Mouse (Mus musculus) testis, postnatal 14 days (tissue): Measurements from ENCODE around the gene Kif16b.

Source experiments
- DNase-seq: peaks from one replicate; pipeline ENCODE4 v3.0.0; 2021; ENCODE audit warnings: low spot score

Gene Kif16b

DNA sequence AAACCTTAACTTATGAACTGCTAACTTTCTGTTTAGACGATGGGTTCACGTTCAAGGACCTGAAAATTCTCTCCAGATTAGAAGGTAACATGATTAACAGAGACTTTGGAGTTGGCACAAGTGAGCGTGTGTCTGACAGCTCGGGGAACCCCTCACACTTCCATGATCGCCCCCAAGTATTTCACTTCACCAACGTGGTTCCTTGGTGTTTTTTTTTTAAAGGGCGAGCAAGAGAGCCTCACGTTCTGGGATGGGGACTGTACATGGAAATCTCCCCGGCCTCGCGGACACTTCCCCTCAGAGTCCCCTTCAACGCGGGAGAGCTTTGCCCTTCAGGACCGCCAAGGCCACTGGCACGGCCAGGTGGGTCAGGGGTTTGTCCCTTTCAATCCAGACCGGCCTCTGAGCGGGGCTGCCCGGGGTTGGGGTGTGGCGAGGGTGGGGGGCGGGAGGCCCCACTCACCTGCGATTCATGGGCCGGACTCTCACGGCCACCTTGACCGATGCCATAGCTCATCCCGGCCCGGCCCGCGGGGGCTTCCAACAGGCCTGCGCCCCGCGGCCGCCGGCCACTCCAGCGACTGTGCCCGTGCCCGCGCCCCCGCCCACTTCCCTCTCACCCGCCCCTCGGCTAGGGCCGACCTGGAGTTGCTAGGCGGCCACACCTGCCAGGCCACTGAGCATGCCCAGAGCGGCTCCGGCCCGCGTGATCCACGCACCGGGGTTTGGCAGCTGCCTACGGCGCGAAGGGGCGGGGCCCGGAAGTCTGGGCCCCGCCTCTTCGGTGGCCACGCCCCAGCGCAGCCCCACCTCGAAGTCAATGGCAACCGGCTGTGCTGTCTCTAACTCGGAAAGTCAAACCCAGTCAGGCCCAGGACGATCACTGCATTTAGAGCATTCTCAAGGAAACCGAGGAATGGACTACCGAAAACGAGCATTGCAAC, at the start of gene Kif16b:
Gene Kif16b, minus strand, starts transcription at position 670 of the 944 bp plus-strand sequence.
- peak; percentile 96 for DNase-seq

DNA sequence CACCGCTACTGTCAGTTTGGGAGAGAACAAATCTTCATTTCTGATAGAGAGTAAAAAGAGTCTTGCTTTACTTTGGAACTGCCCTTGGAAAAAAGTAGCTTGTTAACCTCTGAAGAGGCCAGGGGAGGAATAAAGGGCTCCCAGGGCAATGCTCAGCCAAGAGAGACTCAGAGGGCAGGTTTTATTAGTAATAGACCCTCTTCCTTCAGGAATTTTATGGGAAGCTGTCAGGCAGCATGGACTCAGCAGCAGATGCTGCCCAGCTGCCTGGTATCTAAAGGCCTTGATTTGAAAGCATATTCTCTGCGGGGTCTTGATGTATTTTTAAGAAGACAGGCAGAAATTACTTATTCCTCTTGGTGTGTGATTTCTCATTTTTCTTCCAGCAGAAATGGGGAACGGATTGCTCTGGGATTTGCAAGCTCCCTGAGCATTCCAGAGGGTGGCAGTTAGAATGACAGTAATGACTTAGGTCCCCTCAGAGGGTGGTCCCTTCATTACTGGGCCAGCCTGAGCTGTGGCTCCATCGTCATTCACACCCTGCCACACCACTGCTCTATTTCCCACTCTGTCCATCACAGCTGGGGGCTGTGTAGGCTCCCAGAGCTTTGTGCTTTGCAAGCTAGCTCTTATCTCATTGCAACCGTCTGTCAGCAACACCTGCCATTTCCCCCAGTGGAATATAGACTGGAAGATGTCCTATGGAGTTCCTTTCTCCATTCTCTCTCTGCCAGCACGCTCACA, 39.7 kb upstream of the Kif16b start:
- DNase-seq, result no peak

- DNase-seq, result no peak
Observed at GRCm38 (mm10) chr2:142930445-142930844, 29.1 kb upstream of the Kif16b start.

DNA sequence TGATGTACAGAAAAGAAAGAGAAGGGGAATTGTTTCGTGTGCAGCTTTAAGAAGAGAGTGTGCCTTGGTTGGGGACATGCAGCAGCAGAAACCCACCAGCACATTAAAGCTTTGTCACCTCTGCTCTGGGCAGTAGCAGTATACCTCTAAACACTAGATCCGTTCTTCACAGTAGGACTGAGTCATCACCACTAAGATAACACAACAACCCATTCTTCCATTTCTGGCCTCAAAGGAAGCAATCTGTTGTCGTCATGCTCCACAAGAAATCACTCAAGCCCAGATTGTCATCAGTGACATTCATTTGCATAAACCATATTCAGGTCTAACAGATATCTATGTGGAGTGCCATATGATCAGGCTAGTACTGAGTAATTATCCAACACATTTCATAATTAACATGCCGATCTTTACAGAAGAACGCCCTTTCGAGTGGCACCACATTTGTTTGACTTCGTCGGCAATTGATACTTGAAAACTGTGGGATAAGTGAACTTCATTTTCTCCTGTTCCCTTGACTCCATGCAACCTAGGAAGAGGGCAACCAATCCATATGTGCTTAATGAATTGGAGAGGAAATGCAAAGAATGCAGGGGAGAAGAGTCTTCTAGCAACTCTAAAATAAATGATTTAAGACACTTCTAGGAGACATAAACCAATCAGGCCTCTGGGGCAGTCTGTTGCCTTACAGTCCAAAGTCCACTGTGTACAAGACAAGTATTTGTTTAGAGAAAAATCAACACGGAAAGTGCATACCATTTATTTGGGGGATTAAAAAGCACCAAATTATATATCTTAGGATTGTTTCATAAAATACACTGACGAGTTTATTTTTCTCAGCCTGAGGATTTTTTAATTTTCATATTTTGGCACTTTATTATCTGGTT, 28.1 kb upstream of the Kif16b start:
- DNase-seq, result no peak

DNA sequence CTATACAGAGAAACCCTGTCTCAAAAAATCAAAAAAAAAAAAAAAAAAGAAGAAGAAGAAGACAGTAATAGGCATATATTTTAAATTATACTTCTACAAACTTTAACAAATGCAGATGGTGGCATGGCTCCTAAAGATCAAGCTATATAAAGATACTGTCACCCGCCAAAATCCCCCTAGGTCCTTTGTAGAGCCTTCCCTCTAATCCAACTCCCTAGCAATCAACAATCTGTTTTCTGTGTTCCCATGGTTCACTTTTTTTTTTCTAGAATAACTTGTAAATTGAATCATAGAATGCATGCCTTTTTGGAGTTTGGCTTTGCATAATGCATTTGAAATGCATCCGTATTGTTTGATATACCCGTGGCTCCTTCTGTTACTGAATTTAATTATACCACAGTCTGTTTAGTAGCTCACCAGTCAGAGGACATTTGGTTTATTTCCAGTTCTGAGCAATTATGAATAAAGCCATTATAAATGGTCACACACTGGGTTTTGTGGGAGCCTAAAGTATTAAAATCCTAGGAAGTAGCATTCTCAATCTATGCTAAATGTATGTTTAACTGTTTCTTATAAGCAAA, 9.6 kb upstream of the Kif16b start:
- DNase-seq, result no peak

- DNase-seq, result no peak
Observed at GRCm38 (mm10) chr2:142909213-142909612, 7.9 kb upstream of the Kif16b start.

GRCm38 (mm10) chr2:142907056-142907455, 5.7 kb upstream of the Kif16b start:
- no peak for DNase-seq

DNA sequence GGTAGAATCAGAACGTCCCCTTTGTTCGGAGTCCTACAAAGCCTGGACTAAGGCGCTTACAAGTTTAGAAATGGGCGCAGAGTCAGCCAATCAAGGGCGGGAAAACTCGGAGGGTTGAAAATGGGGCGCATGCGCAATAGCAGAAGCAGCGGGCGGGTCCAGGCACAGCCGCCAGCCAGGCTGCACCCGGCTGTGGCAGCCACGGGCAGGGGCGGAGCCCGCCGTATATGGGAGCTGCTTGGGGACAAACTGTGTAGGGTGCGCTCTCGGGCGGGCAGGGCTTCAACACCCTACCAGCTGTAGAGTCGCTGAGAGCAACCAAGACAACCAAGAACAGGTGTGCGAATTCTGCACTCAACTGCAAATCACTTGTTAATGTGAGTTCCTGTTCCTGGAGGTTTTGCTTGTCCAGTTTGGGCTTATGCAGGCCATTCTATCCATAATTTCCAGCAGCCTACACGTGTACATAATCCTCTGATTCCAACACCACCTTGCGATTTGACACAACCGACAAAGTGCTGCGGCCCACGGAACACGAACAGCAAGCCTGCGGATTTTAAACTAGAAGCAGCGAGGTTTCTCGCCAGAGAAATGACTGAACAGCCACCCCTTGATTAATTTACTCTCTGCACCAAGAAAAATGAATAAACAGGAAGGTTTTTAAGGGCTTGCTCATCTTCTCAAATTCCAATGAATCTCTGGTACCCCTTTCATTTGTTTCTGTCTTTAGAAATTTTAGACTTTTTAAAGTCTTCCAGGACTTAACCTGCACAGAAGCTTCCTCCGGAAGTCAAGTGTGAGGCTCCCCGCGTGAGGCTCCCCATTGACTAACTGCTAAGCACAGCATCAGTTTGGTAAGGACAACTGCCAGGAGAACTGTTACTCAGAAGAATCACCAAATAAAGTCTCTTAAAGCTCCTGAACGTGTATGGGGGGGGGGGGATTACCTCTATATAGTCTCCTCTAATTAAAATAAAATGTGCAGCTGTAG, 1.9 kb upstream of the Kif16b start:
- DNase-seq, result peak; percentile 94

GRCm38 (mm10) chr2:142900120-142900861, 1.0 kb downstream of the Kif16b start:
- DNase-seq, result no peak

DNA sequence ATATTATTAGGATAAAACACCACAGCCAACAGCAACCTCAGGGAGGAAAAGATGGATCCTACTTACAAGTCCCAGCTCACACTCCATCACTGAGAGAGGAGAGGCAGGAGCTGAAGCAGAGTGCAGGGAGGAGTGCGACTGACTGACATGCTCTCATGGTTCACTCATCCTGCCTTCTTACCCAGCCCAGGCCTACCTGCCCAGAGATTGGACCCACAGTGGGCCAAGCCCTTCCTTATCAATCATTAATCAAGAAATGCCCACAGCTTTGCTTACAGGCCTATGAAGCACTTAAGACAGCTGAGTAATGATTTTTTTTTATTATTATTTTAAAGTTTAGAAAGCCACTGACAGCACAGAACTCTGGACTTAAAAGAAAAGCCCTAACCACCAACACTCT, 7.6 kb downstream of the Kif16b start:
- DNase-seq, result no peak

DNA sequence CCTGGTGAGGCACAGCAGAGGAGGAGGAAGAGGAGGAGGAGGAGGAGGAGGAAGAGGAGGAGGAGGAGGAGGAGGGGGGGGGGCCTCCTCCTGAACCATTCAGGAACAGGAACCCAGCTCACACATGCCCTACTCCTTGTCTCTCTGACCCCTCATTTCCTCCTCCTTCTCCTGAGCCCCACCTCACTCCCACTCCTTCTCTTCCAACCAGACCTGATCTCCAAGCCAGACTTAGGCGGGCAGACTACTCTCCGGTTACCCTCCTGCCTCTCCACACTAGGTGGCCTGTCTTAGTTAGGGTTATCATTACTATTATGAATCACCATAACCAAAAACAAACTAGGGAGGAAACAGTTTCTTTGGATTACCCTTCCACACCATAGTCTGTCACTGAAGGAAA, 10.0 kb downstream of the Kif16b start:
- no peak for DNase-seq

DNA sequence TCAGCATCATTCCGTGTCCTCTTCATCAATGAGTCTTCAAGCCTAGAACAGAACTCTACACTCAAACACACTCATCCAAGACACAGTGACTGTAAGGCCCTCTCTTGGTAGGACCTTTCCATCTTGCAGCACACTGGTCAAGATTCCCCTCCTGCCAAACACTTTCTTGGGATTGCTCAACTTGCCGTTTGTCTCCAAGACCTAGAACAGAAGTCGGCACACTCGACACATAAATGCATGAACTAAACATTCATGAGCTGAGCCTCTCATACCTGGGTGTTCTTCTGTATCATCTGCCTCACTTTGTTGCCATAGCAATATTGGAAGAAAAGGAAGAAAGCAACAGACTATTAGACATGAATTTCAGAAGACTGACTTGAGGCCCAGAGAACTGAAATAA, 16.9 kb downstream of the Kif16b start:
- no peak for DNase-seq

DNA sequence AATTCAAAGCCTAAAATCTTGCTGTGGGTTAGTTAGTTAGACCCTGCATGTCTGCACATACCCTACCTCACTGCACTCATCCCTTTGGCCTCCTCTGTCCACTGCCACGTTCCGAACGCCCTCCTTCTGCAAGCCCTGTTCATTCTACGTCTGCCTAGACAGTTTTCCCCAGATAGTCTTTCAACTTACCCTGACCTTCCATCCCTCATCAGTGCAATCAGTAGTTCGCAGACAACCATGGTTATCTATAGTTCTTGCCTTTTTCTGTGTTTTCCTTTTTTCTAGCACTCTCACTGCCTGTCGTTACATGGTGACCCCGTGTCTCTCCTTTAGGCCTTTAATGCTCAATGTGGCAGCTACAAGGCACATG, 17.7 kb downstream of the Kif16b start:
- no peak for DNase-seq

DNA sequence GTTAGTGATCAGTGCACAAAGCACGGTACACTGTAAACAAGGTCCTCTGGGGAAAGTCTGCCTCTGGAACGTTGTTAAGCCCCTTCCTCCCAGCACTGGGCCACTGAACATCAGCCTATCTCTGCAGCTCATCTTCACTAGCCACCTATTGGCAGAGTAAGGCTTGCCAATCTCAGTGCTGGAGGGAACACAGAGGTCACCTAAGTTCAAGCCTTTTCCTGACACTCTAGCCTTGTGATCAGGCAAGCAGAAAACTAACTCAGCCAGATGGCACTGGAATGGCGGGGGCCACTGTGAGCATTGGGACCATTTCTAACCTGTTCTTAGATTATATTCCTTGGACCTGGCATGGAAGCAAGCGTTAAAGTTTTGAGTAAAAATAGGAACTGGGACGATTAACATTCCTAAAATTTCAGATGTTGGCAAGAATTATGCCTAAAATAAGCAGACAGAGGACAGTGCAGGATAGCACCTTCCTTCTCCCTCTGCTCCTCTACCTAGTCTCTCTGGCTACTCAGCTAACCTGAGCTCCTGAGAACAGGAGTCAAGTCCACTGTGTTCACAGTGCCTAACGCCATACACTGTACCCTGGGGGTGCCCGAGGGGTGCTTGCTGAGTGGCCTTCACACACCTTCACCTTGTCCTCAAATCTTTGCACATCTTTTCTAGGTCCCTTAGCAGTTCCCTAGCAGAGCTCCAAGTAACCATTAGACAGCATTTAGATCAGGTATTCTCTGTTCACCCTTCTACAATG, 18.3 kb downstream of the Kif16b start:
- DNase-seq, result no peak

GRCm38 (mm10) chr2:142882466-142882865, 18.9 kb downstream of the Kif16b start:
- no peak for DNase-seq

DNA sequence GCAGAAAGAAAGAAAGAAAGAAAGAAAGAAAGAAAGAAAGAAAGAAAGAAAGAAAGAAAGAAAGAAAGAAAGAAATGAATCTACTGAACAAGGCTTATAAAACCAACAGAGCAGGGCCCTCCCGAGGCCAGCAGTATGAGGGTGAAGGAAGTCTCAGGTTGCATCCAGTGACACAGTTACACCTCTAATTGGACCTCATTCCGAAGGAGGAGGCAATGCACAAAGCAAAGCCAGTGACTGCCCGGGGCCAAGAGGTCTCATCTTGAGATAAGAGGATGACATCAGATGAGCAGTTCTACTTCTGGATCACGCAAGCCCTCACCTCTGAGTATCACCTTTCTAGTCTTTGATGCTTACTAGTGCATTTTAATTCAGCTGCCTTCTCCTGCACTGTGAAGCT, 20.2 kb downstream of the Kif16b start:
- no peak for DNase-seq

- DNase-seq, result no peak
Observed at GRCm38 (mm10) chr2:142879257-142879818, 22.0 kb downstream of the Kif16b start.

- DNase-seq, result no peak
Observed at GRCm38 (mm10) chr2:142876636-142877035, 24.7 kb downstream of the Kif16b start.

DNA sequence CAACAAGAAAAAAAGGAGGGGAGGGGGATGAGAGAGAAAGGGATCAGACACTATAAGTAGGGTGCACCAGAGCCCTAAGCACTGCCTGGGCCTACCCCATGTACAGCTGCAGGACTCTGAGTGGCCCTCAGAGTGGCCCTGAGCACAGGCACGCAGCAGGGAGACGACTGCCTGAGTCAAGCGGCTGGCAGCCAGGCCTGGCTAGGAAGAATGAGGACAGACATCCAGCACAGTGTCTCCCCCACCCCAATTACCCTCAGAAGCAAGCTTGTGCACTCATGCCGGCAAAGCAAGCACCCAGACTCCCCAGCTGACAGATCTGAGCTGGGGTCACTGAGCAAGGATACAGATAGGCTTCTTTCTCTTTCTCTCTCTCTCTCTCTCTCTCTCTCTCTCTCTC, 25.4 kb downstream of the Kif16b start:
- no peak for DNase-seq
